Mouse (Mus musculus) embryonic fibroblast, embryonic 13.5 days (primary cell): ENCODE data around the gene Gpr179. TPM values are rescaled to one million over a fixed set of nuclear protein-coding genes. Genes with fewer than 3 reads are reported as not detected.

ENCODE experiments used
- H3K27ac ChIP-seq: 2 replicates; pipeline ENCODE4 v1.5.1; 2012; ENCODE audit warnings: low read length, control low read depth, inconsistent platforms; ENCODE audit not compliant: insufficient read depth
- H3K4me1 ChIP-seq: 2 replicates; pipeline ENCODE4 v1.6.1; 2011; ENCODE audit warnings: low read length; ENCODE audit not compliant: control insufficient read depth, insufficient read depth
- H3K4me3 ChIP-seq: 2 replicates; pipeline ENCODE4 v1.5.1; 2011; ENCODE audit warnings: mild to moderate bottlenecking, control low read depth, low read length; ENCODE audit not compliant: insufficient read depth
- CTCF ChIP-seq: IDR thresholded peaks from 2 replicates; pipeline ENCODE4 v1.5.1; 2011; ENCODE audit warnings: mild to moderate bottlenecking, control low read depth, low read length, moderate library complexity, borderline replicate concordance; ENCODE audit not compliant: insufficient read depth
- POLR2A ChIP-seq: IDR thresholded peaks from 2 replicates; pipeline ENCODE4 v1.6.1; 2011; ENCODE audit warnings: low read depth, mild to moderate bottlenecking, control low read depth, low read length, moderate library complexity
- polyA plus RNA-seq: library from polyadenylated mRNA; stranded (reverse); fragments of >200 nt; gene quantifications from 2 replicates; pipeline ENCODE4 v1.2.4, GENCODE M21; 2011; ENCODE audit warnings: low read depth; ENCODE audit not compliant: missing spikeins, insufficient read length

Gpr179 gene
- polyA plus RNA-seq, 1 experiment: not detected

GRCm38 (mm10) chr11:97309911-97310571, 41.8 kb downstream of the Gpr179 start:
- TF ChIP-seq CTCF (peak; percentile 50; the same call in 1 of the 2 replicates), POLR2A (peak; percentile 75)
- peak overlapping the region; percentile 52 for H3K4me3 ChIP-seq
- H3K27ac ChIP-seq: peak overlapping the region; percentile 100
- H3K4me1 ChIP-seq: no peaks in the 10 kb centered on the region

GRCm38 (mm10) chr11:97309451-97309836, 42.4 kb downstream of the Gpr179 start:
- TF ChIP-seq CTCF (no peak), POLR2A (peak; percentile 80)
- Histone ChIP-seq H3K4me1 (no peaks in the 10 kb centered on the region), H3K4me3 (peak overlapping the region; percentile 52), H3K27ac (peak overlapping the region; percentile 100)

- Histone ChIP-seq H3K27ac (peak overlapping the region; percentile 100), H3K4me3 (peak overlapping the region; percentile 52), H3K4me1 (no peaks in the 10 kb centered on the region)
- TF ChIP-seq POLR2A: no peak
- no peak for TF ChIP-seq CTCF
These were observed 42.9 kb downstream of the Gpr179 start for GRCm38 (mm10) chr11:97308806-97309450.

- H3K4me3 ChIP-seq: no peak overlapping the region
- H3K4me1 ChIP-seq: 0 out of 2 replicates have a peak, but pooled peaks cover 2% of the 10 kb centered on the region
- TF ChIP-seq POLR2A (no peak), CTCF (no peak)
- peak overlapping the region; percentile 27; the same call in 1 of the 2 replicates for H3K27ac ChIP-seq
These were observed 44.4 kb downstream of the Gpr179 start for GRCm38 (mm10) chr11:97307294-97308069.

GRCm38 (mm10) chr11:97304631-97305030, 47.2 kb downstream of the Gpr179 start:
- TF ChIP-seq CTCF (no peak), POLR2A (no peak)
- Histone ChIP-seq H3K4me1 (peaks cover 7% of the 10 kb centered on the region; the same call in 1 of the 2 replicates), H3K27ac (no peak overlapping the region), H3K4me3 (no peak overlapping the region)

- Histone ChIP-seq H3K4me1 (peaks cover 9% of the 10 kb centered on the region; the same call in 1 of the 2 replicates), H3K27ac (peak overlapping the region; percentile 44), H3K4me3 (no peak overlapping the region)
- TF ChIP-seq CTCF: no peak
- TF ChIP-seq POLR2A: no peak
These were observed 49.6 kb downstream of the Gpr179 start for GRCm38 (mm10) chr11:97302231-97302781.

GRCm38 (mm10) chr11:97301406-97301805, 50.5 kb downstream of the Gpr179 start:
- H3K4me3 ChIP-seq: no peak overlapping the region
- H3K4me1 ChIP-seq: peaks cover 9% of the 10 kb centered on the region; the same call in 1 of the 2 replicates
- TF ChIP-seq POLR2A (no peak), CTCF (no peak)
- H3K27ac ChIP-seq: peak overlapping the region; percentile 44; the same call in 1 of the 2 replicates

GRCm38 (mm10) chr11:97299939-97300338, 51.9 kb downstream of the Gpr179 start:
- H3K27ac ChIP-seq: no peak overlapping the region

GRCm38 (mm10) chr11:97296542-97296941, 55.3 kb downstream of the Gpr179 start:
- TF ChIP-seq CTCF (no peak), POLR2A (no peak)
- H3K4me3 ChIP-seq: no peak overlapping the region
- H3K4me1 ChIP-seq: peaks cover 2% of the 10 kb centered on the region; the same call in 1 of the 2 replicates
- no peak overlapping the region for H3K27ac ChIP-seq

More at GRCm38 (mm10) chr11:97299939-97300338, 51.9 kb downstream of the Gpr179 start:
- no peak overlapping the region for H3K4me3 ChIP-seq
- TF ChIP-seq POLR2A (no peak), CTCF (no peak)
- H3K4me1 ChIP-seq: peaks cover 9% of the 10 kb centered on the region; the same call in 1 of the 2 replicates

- no peak for TF ChIP-seq POLR2A
- TF ChIP-seq CTCF: no peak
- Histone ChIP-seq H3K27ac (no peak overlapping the region), H3K4me1 (no peaks in the 10 kb centered on the region)
These were observed 59.1 kb downstream of the Gpr179 start for GRCm38 (mm10) chr11:97292731-97293130.

More at GRCm38 (mm10) chr11:97292731-97293130, 59.1 kb downstream of the Gpr179 start:
- H3K4me3 ChIP-seq: no peak overlapping the region
